9 mouse cellular contexts compared by ENCODE assay signal in the genomic region with DNA sequence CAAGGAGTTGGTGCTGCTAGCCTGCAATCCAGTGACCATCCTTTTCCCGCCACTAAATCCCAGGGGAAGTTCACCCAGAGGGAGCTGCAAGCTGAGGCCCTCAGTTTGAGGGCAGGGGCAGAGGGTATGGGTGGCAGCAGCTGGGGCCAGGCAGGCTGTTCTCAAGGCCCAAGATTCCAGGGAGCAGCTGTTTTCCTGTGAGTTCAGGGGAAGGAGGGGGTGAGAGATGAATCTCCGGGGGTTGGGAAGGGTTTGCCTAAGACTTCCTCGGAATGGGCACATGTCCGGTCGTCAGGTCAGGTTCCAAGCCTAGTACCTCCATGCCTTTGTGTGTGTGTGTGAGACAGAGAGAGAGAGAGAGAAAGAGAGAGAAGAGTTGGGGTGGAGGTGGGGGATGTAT. TPM values are rescaled to one million over a fixed set of nuclear protein-coding genes. Genes with fewer than 3 reads are reported as not detected.
A peak's percentile ranks its signal among the peaks of the same experiment; 100 is the strongest.
DNase-seq lines count a peak whose midpoint lies in the region; ATAC-seq and TF ChIP-seq lines count a peak whose summit lies in the region.
"Had no signal": no experiment of that assay in that cellular context is flagged by ENCODE, and none has a peak within 500 bp of the region (broad histone marks: within the 10 kb centered on the region; RNA-seq: fewer than 3 reads in every experiment).

No protein-coding gene starts in this region.

- TF ChIP-seq CTCF in kidney, adult 2 months (conservative IDR thresholded peaks at IDR 0.05; ENCODE audit: insufficient read depth, insufficient read length, low read depth, low read length) = no peak
- TF ChIP-seq CTCF in cerebellum, adult 2 months (IDR thresholded peaks at IDR 0.05; ENCODE audit: borderline replicate concordance, insufficient read depth, low read depth, low read length) = no peak

- no peaks in the 10 kb centered on the region for H3K9me3 ChIP-seq in kidney, embryonic 15.5 days (replicated peaks)
- H3K9me3 ChIP-seq in embryonic facial prominence, embryonic 13.5 days = no peaks in the 10 kb centered on the region
- no peaks in the 10 kb centered on the region for H3K9me3 ChIP-seq in limb, embryonic 11.5 days (ENCODE audit: control insufficient read depth, low read length)
- H3K9me3 ChIP-seq in neural tube, embryonic 13.5 days = no peaks in the 10 kb centered on the region
- H3K9me3 ChIP-seq: megakaryocyte, embryonic 14.5 days had no signal

- no peak for DNase-seq in kidney, adult 2 months
- DNase-seq in limb, embryonic 11.5 days (ENCODE audit: low spot score) = no peak
- no peak for DNase-seq in cerebellum, adult 2 months
- DNase-seq in cerebellum, adult 9-11 months = no peak

- no peak overlapping the region for H3K9ac ChIP-seq in kidney, embryonic 15.5 days
- no peak overlapping the region for H3K9ac ChIP-seq in embryonic facial prominence, embryonic 13.5 days
- H3K9ac ChIP-seq in limb, embryonic 11.5 days (ENCODE audit: low read length) = no peak overlapping the region
- H3K9ac ChIP-seq in neural tube, embryonic 13.5 days = peak overlapping the region; percentile 38; the same call in 1 of the 2 replicates

- no peak for TF ChIP-seq POLR2A in kidney, adult 2 months (IDR thresholded peaks at IDR 0.05; ENCODE audit: low read depth, low read length)
- no peak for TF ChIP-seq POLR2A in cerebellum, adult 2 months (IDR thresholded peaks at IDR 0.05; ENCODE audit: borderline replicate concordance, insufficient read depth, low read length)

- H3K27me3 ChIP-seq in kidney, embryonic 15.5 days = no peaks in the 10 kb centered on the region
- no peaks in the 10 kb centered on the region for H3K27me3 ChIP-seq in kidney, adult 2 months (replicated peaks; ENCODE audit: control insufficient read depth, insufficient read depth, low read length)
- H3K27me3 ChIP-seq in embryonic facial prominence, embryonic 13.5 days = peaks cover 11% of the 10 kb centered on the region
- no peaks in the 10 kb centered on the region for H3K27me3 ChIP-seq in limb, embryonic 11.5 days (ENCODE audit: control insufficient read depth, insufficient read depth, low read length)
- peaks cover 63% of the 10 kb centered on the region for H3K27me3 ChIP-seq in neural tube, embryonic 13.5 days
- H3K27me3 ChIP-seq in cerebellum, adult 2 months (ENCODE audit: control insufficient read depth, insufficient read depth, low read length) = no peaks in the 10 kb centered on the region

- H3K4me1 ChIP-seq in kidney, embryonic 15.5 days = peaks cover 30% of the 10 kb centered on the region
- H3K4me1 ChIP-seq in kidney, adult 2 months (ENCODE audit: control insufficient read depth, insufficient read depth, low read length) = no peaks in the 10 kb centered on the region
- H3K4me1 ChIP-seq in embryonic facial prominence, embryonic 13.5 days = peaks cover 11% of the 10 kb centered on the region
- peaks cover 12% of the 10 kb centered on the region for H3K4me1 ChIP-seq in limb, embryonic 11.5 days (ENCODE audit: control insufficient read depth, insufficient read depth, low read length)
- H3K4me1 ChIP-seq in neural tube, embryonic 13.5 days (replicated peaks) = peaks cover 14% of the 10 kb centered on the region
- no peaks in the 10 kb centered on the region for H3K4me1 ChIP-seq in cerebellum, adult 2 months (ENCODE audit: control insufficient read depth, insufficient read depth, low read length)

- H3K36me3 ChIP-seq in kidney, embryonic 15.5 days = peaks cover 48% of the 10 kb centered on the region
- H3K36me3 ChIP-seq in kidney, adult 2 months (ENCODE audit: control insufficient read depth, insufficient read depth, low read length) = no peaks in the 10 kb centered on the region; the same call in 1 of the 2 replicates
- H3K36me3 ChIP-seq in embryonic facial prominence, embryonic 13.5 days = peaks cover 23% of the 10 kb centered on the region
- peaks cover 7% of the 10 kb centered on the region; the same call in 1 of the 2 replicates for H3K36me3 ChIP-seq in limb, embryonic 11.5 days (ENCODE audit: control insufficient read depth, insufficient read depth, low read length)
- peaks cover 26% of the 10 kb centered on the region for H3K36me3 ChIP-seq in neural tube, embryonic 13.5 days

- peak overlapping the region; percentile 87 for H3K27ac ChIP-seq in kidney, embryonic 15.5 days
- no peak overlapping the region for H3K27ac ChIP-seq in kidney, adult 2 months (ENCODE audit: insufficient read depth, low read depth, low read length)
- peak overlapping the region; percentile 49; the same call in 1 of the 2 replicates for H3K27ac ChIP-seq in embryonic facial prominence, embryonic 13.5 days
- peak overlapping the region; percentile 61 for H3K27ac ChIP-seq in limb, embryonic 11.5 days (replicated peaks; ENCODE audit: low read depth, low read length)
- H3K27ac ChIP-seq in neural tube, embryonic 13.5 days (replicated peaks) = no peak overlapping the region
- H3K27ac ChIP-seq in cerebellum, adult 2 months (ENCODE audit: insufficient read depth, low read length) = no peak overlapping the region

- peak; percentile 19 for ATAC-seq in kidney, embryonic 15.5 days (replicated peaks; ENCODE audit: low FRiP score)
- no peak for ATAC-seq in embryonic facial prominence, embryonic 13.5 days (ENCODE audit: insufficient number of reproducible peaks, insufficient read depth, low FRiP score, low TSS enrichment, low read depth)
- no peak for ATAC-seq in limb, embryonic 11.5 days (ENCODE audit: insufficient number of reproducible peaks, low FRiP score, low TSS enrichment, low read depth)
- 0 out of 2 replicates have a peak, but pooled peaks have one; percentile 21 for ATAC-seq in neural tube, embryonic 13.5 days (ENCODE audit: low read depth)
- no peak for ATAC-seq in CD4-positive, CD25-positive, alpha-beta regulatory T cell, adult 4 months

- WGBS in kidney, embryonic 15.5 days = 8% methylated on average over 5 of the region's 5 CpGs
- WGBS in kidney, adult 2 months = 8% methylated on average over 5 of the region's 5 CpGs
- 3% methylated on average over 5 of the region's 5 CpGs for WGBS in embryonic facial prominence, embryonic 13.5 days
- WGBS in limb, embryonic 11.5 days = 16% methylated on average over 5 of the region's 5 CpGs
- WGBS in neural tube, embryonic 13.5 days = 13% methylated on average over 5 of the region's 5 CpGs
- WGBS in cerebellum, adult 2 months = 19% methylated on average over 5 of the region's 5 CpGs

- H3K4me3 ChIP-seq in kidney, embryonic 15.5 days (replicated peaks) = peak overlapping the region; percentile 31
- H3K4me3 ChIP-seq in kidney, adult 2 months (ENCODE audit: insufficient read depth, low read depth, low read length) = no peak overlapping the region
- peak overlapping the region; percentile 40 for H3K4me3 ChIP-seq in embryonic facial prominence, embryonic 13.5 days
- no peak overlapping the region for H3K4me3 ChIP-seq in limb, embryonic 11.5 days (ENCODE audit: low read depth, low read length)
- H3K4me3 ChIP-seq in neural tube, embryonic 13.5 days = no peak overlapping the region
- no peak overlapping the region for H3K4me3 ChIP-seq in cerebellum, adult 2 months (replicated peaks; ENCODE audit: insufficient read depth, low read depth, low read length)

- H3K4me2 ChIP-seq in kidney, embryonic 15.5 days = peak overlapping the region; percentile 61
- H3K4me2 ChIP-seq in embryonic facial prominence, embryonic 13.5 days = peak overlapping the region; percentile 68
- H3K4me2 ChIP-seq in limb, embryonic 11.5 days (ENCODE audit: low read depth, severe bottlenecking) = peak overlapping the region; percentile 31
- peak overlapping the region; percentile 46 for H3K4me2 ChIP-seq in neural tube, embryonic 13.5 days

RNA-seq across cellular contexts. Expression of a gene that starts 13.1 kb away (rescaled TPM):
- polyA plus RNA-seq in kidney, embryonic 15.5 days (2015; fragmentation: Nextera tagmentation; extraction: Ambion mirVana) = 59.3 and 60.2 TPM in 2 replicates
- 1.1 and 1.3 TPM in 2 replicates for polyA plus RNA-seq in kidney, adult 2 months (2012; rRNA removed)
- 11.1 and 13.2 TPM in 2 replicates for polyA plus RNA-seq in embryonic facial prominence, embryonic 13.5 days (2015; fragmentation: Nextera tagmentation; extraction: Ambion mirVana)
- polyA plus RNA-seq in limb, embryonic 11.5 days (2014; fragmentation: Nextera tagmentation; extraction: Ambion mirVana) = 27.6 and 29.3 TPM in 2 replicates
- 14.5 and 16.0 TPM in 2 replicates for polyA plus RNA-seq in neural tube, embryonic 13.5 days (2015; fragmentation: Nextera tagmentation; extraction: Ambion mirVana)
- not detected for polyA plus RNA-seq in CD4-positive, CD25-positive, alpha-beta regulatory T cell, adult 4 months (2017; shearing (Covaris generic))
- polyA plus RNA-seq in cerebellum, adult 2 months (2012; rRNA removed) = 26.9 and 27.0 TPM in 2 replicates

RNA-seq across cellular contexts. Expression of a gene that starts 39.3 kb away (rescaled TPM):
- 32.3 and 36.1 TPM in 2 replicates for polyA plus RNA-seq in kidney, embryonic 15.5 days (2015; fragmentation: Nextera tagmentation; extraction: Ambion mirVana)
- 9.8 and 10.6 TPM in 2 replicates for polyA plus RNA-seq in kidney, adult 2 months (2012; rRNA removed)
- 45.0 and 49.0 TPM in 2 replicates for polyA plus RNA-seq in embryonic facial prominence, embryonic 13.5 days (2015; fragmentation: Nextera tagmentation; extraction: Ambion mirVana)
- polyA plus RNA-seq in limb, embryonic 11.5 days (2014; fragmentation: Nextera tagmentation; extraction: Ambion mirVana) = 52.0 and 61.8 TPM in 2 replicates
- 28.5 and 35.7 TPM in 2 replicates for polyA plus RNA-seq in neural tube, embryonic 13.5 days (2015; fragmentation: Nextera tagmentation; extraction: Ambion mirVana)
- 10 to 100 TPM; 30.8 to 39.0 TPM for polyA plus RNA-seq in CD4-positive, CD25-positive, alpha-beta regulatory T cell, adult 4 months (2017; shearing (Covaris generic))
- polyA plus RNA-seq in cerebellum, adult 2 months (2012; rRNA removed) = 27.4 and 28.9 TPM in 2 replicates

Comparison
In these comparisons a context has a peak if more than half of its experiments do, and no peak if none do; other contexts are left out.
1. H3K27ac ChIP-seq: peak in kidney, embryonic 15.5 days (single experiment), embryonic facial prominence, embryonic 13.5 days (single experiment) and limb, embryonic 11.5 days (single experiment); none in kidney, adult 2 months (single experiment), neural tube, embryonic 13.5 days (single experiment) and cerebellum, adult 2 months (single experiment).
2. H3K4me3 ChIP-seq: peak in kidney, embryonic 15.5 days (single experiment) and embryonic facial prominence, embryonic 13.5 days (single experiment); none in kidney, adult 2 months (single experiment), limb, embryonic 11.5 days (single experiment), neural tube, embryonic 13.5 days (single experiment) and cerebellum, adult 2 months (single experiment).
3. ATAC-seq: peak in kidney, embryonic 15.5 days (single experiment) and neural tube, embryonic 13.5 days (single experiment); none in embryonic facial prominence, embryonic 13.5 days (single experiment), limb, embryonic 11.5 days (single experiment) and CD4-positive, CD25-positive, alpha-beta regulatory T cell, adult 4 months (single experiment).
4. Peak in every context shown above with its lines, with median percentiles within 50 percentile points of each other: H3K4me2 ChIP-seq.